Mouse (Mus musculus): Measurements from ENCODE around the gene Cenpm. TPM values are rescaled to one million over a fixed set of nuclear protein-coding genes. Genes with fewer than 3 reads are reported as not detected.
A peak's percentile ranks its signal among the peaks of the same experiment; 100 is the strongest.

Cenpm gene
- total RNA-seq, 2 experiments from 2014 or later = 0.75 TPM; not detected in 1

- DNase-seq = no peak
Measured at GRCm38 (mm10) chr15:82215332-82216046, 29.1 kb downstream of the Cenpm start.

- DNase-seq = no peak
Measured at GRCm38 (mm10) chr15:82213222-82213621, 31.3 kb downstream of the Cenpm start.

DNA sequence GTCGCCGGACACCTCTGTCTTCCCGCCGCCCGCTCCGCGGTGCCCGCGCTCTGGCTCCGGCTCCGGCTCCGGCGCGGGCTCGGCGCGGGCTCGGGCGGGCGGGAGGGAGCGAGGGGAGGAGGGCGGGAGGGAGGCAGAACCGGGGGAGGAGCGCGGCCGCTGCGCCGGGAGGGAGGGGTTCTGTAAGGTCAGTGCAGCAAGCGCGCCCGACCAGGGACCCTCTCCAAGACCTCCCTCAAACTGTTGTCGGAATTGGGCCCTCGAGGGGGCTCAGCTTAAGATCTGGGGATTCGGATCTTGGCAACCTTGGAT, 31.8 kb downstream of the Cenpm start, which contains the start of gene Shisa8:
Gene Shisa8, minus strand, starts transcription at position 64 of the 312 bp plus-strand sequence.
- no peak for DNase-seq

DNA sequence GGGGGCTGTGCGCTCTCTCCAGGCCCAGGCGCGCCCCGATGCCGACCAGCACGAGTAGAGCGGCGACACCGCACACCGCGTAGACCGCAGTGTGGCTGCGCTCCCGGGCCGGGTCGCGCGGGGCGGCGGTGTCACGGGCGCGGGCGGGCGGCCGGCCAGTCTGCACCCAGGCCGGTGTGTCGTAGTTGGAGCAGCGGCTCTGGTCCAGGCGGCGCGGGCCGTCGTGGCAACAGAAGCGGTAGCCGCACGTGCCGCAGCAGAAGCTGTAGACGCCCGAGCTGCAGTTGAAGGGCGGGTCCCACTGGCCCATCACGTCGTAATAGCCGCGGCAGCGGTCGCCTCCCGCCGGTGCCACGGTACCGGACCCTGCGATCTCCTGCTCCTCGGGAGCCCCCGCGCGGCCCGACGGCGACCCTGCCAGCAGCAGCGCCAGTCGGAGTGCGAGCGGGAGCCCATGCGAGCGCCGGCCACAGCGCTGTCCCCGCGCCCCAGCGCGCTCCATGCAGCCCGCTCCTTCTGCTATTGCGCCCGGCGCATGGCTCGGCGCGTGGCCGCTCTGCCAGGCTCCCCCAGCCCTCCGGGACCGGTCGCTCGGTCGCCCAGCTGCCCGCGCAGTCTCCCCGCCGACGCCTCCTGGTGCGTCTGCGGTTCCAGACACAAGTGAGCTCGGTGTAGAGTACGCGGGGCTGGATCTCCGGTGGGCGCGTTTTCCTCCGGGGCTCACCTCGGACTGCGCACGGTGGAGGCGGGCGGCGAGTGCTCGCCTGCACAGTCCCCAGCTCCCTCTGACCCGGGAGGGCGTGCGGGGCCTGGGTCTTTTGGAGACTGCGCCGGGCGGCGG, 32.4 kb downstream of the Cenpm start:
- DNase-seq = no peak

DNA sequence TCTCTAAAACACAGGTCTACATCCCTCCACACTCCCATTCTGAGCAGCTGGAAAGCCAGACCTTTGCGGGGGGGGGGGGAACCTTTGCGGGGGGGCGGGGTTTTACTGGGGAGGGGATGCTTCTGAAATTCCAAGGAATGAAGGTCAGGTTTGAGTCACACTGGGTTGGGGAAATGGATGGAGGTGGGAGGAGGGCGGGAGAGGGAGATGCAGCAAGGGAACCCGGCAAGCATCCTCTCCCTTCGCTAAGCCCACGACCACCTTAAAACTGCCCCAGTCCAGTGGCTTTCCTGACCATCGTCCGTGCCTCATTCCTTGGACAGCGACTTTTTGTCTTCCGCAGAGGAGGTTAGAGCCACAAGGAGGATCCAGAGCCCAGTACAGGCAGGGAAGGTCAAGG, 33.3 kb downstream of the Cenpm start:
- no peak for DNase-seq

GRCm38 (mm10) chr15:82210801-82211200, 33.7 kb downstream of the Cenpm start:
- no peak for DNase-seq

DNA sequence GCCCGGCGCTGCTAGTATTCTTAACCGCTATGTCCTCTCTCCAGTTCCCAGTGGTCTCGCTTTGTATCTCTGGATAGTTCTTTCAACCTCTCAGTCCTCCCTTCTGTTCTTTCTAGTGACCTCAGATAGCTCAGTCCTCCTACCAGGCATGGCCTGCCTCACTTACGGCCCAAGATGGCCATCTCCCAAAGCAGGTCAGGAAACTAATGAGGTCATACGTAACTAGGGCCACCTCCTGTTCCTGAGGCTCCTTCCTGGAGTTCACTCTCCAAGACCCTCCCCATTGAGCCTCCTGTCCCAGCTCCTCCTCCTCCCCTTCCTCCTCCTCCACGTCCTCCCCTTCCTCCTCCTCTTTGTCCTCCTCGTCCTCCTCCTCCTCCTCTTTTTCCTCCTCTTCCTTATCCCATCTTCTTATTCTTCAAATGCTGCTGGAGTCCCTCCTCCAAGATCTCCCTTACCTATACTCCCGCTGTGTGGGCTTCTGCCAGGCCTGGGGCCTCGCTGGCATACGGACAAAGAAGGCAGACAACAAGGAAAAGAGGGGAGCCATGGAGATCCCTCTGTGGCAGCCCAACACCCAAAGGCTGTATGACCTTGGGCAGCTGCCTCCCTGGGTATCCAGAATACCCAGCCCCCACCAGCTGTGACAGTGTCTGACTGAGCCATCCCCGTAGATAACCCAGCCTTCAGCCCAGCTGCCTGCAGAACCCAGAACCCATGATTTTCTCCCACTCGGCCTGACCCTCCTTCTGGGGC, 35.1 kb downstream of the Cenpm start:
- DNase-seq = no peak

- DNase-seq = no peak
Measured at GRCm38 (mm10) chr15:82208307-82208706, 36.2 kb downstream of the Cenpm start.

DNA sequence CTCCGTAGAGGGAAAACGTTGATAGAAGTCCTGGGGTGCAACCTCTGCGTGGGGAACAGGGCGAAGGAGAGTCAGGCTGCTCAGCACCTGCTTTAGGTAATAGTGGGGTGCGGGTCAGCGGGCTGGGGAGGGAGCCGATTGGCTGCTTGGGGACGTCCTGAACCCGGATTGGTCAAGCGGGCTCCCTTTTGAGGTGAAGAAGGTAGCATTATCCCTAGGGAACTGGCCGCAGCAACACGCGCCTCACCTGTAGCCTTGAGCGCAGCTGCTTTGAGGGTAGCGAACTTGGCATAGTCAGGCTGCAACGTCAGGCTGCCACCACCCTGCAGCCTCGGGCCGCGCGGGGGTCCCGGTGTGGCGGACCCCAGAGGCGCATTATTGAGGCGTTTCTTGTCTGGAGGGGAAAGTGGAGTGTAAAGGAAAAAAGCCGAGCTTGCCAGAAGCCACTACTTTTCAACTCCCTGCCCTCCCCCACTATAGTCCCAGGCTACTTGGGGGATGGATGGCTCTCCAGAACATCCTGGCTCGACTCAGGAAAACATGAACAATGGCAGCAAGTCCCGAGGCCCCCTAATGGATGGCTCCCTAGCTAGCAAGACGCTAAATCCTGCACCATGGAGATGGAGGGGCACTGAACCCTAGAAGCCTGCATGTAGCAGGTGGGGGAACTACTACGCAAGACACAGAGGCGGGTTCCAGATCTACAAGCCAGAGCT, 36.9 kb downstream of the Cenpm start:
- no peak for DNase-seq

GRCm38 (mm10) chr15:82207105-82207459, 37.5 kb downstream of the Cenpm start:
- DNase-seq = no peak

DNA sequence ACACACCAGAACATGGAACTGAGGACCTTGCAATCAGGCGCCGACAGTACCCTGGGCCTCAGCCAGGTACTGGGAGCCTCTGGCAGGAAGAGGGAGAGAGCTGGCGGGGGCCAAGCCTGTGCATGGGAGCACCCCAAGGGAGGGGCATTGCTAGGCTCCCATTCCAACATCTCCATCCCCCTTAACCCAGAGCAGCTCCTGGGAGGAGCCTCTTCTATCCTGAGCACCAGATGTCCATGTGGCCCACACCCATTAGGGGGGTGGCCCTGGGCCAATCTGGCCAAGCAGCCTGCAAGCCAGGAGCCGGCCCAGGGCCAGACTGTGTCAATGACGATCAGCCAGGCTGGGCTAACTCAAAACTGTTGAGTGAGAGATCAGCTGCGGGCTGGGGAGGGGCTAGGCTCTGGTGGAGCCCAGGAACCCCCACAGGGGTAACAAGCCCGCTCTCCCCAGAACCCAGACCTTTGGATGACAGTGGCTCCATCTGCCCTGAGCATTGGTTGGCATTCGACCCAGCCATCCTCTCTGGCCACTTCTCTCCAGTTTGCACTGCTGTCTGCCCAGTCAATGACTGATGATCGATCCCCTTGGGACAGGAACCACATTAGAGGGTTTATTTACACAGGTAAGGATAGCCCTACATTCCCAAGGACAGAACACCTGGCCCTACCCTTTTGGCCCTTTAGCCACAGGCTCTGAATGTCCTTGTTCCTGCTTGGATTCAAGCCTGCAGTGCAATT, 38.0 kb downstream of the Cenpm start:
- DNase-seq = peak; percentile 84

DNA sequence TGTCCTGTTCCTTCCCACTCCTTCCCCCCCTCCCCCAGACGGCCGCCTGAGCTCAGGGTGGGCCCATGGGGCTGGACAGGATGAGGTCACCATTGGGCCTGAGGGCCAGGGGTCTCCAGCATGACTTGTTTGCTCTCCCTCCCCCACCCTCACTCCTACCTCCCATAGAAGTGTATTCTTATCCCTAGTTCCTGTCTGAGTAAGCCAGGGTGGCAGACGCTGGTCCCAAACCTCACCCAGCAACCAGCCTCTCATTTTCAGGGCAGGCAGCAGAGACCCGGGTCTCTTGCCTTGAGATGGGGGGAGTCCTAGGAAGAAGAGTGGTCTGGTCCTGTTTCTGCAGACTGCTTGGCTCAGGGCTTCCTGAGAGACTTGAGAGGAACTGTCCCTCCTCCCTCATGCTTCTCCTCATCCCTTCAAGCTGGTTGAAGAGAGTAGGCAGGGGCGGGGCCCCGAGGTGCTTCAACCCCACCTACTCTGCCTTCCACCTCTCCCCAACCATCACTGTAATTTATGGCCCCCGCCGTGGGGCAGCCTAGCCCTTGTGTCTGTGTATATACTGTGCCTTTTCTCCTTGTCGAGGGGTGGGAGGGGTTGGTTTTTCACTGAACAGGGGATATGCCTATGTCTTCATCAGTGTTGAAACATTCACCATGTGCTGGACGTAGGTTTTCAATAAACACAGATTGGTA, 39.7 kb downstream of the Cenpm start:
- no peak for DNase-seq

DNA sequence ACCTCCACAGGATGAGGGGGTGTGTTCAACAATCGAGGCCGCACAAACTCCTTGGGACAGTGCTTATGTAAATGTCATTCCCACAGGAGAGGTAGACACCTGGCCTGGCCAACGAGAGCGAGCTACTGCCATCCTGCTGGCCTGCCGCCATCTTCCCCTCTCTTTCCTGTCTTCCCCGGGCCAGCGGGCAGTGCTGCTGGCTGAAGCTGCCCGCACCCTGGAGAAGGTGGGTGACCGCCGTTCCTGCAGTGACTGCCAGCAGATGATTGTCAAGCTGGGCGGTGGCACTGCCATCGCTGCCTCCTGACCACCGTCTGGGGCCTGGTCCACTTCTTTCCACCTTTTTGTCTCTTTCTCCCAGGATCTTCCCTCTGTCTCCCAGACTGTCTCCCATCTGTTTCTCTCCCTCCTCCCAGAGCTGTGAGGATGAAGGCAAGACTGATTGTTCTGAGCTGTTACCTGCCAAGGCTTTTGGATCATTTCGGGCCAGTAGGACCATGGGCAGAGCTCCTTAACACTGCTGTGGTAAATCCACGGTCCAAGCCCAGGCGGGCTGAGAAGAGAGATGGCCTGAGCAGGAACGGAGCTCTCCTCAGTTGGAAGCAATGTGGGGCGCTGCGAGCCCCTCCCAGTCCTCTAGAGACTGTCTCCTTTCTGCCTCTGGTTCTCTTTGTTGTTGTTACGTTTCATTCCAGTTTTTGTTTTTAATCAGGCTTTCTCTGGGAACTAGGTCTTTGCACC, 40.8 kb downstream of the Cenpm start:
- DNase-seq = no peak

- DNase-seq = no peak
Measured at GRCm38 (mm10) chr15:82203090-82203489, 41.5 kb downstream of the Cenpm start.

DNA sequence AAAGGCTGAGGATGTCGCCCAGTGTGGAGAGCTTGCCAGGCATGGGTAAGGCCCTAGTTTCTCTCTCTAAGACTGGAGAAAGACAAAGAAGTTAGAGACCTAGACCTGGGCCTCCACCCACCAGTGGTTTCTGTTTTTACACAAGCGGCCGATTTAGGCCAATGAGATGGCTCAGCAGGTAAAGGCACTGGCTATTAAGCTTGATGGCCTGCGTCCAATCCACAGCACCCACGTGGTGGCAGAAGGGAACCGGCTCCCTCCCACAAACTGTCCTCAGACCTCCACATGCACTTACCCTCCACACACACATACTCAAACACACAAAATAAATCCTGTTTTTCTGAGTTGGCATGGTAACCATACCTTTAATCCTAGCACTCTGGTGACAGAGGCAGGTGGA, 42.5 kb downstream of the Cenpm start:
- no peak for DNase-seq

DNA sequence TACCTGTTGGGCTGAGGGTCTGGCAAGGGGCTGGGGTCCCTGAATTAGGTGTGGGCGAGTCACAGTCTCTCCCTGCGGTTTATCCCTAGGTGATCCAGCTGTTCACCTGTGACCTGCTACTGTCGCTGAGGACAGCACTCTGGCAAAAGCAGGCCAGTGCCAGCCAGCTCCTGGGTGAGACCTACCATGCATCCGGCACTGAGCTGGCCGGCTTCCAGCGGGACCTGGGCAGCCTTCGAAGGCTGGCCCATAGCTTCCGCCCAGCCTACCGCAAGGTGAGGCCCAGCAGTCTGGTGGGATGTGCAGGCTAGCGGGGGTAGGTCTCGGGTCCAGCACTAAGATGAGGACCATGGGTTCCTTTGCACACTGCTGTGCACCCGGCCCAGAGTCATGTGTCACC, 45.0 kb downstream of the Cenpm start:
- DNase-seq = no peak

- DNase-seq = no peak
Measured at GRCm38 (mm10) chr15:82198342-82198741, 46.2 kb downstream of the Cenpm start.

GRCm38 (mm10) chr15:82197937-82198336, 46.6 kb downstream of the Cenpm start:
- no peak for DNase-seq

- DNase-seq = no peak
Measured at GRCm38 (mm10) chr15:82197246-82197750, 47.2 kb downstream of the Cenpm start.

- DNase-seq = no peak
Measured at GRCm38 (mm10) chr15:82196300-82196699, 48.2 kb downstream of the Cenpm start.

Data from gastrocnemius, postnatal 25 days (tissue).